Mouse (Mus musculus): Measurements from ENCODE around the gene Cbln3. TPM values are rescaled to one million over a fixed set of nuclear protein-coding genes. Genes with fewer than 3 reads are reported as not detected.
A peak's percentile ranks its signal among the peaks of the same experiment; 100 is the strongest.

Gene Cbln3
- polyA plus RNA-seq, 1 experiment = 0.21 TPM

GRCm38 (mm10) chr14:55834808-55835533, 49.2 kb downstream of the Cbln3 start:
- Histone ChIP-seq H3K4me3 (ENCODE audit: low read depth, low read length) (peak overlapping the region; percentile 2), H3K9ac (ENCODE audit: low read depth, poor library complexity, severe bottlenecking) (no peak overlapping the region), H3K9me3 (replicated peaks; ENCODE audit: control insufficient read depth, insufficient read depth, low read length, poor library complexity, severe bottlenecking) (no peaks in the 10 kb centered on the region), H3K4me1 (ENCODE audit: control insufficient read depth, insufficient read depth, low read length) (peaks cover 37% of the 10 kb centered on the region), H3K27me3 (ENCODE audit: control insufficient read depth, insufficient read depth, low read length, poor library complexity, severe bottlenecking) (no peaks in the 10 kb centered on the region), H3K27ac (ENCODE audit: insufficient read depth, low read length) (peak overlapping the region; percentile 84), H3K36me3 (ENCODE audit: control insufficient read depth, insufficient read depth, low read length, poor library complexity, severe bottlenecking) (no peaks in the 10 kb centered on the region)
- no peak for TF ChIP-seq POLR2A (IDR thresholded peaks at IDR 0.05; ENCODE audit: insufficient read depth, low read length)
- 0 out of 2 replicates have a peak, but pooled peaks have one; percentile 35 for TF ChIP-seq EP300 (IDR thresholded peaks at IDR 0.05; ENCODE audit: insufficient read depth, low read depth, low read length)

GRCm38 (mm10) chr14:55833126-55833525, 51.1 kb downstream of the Cbln3 start:
- H3K9ac ChIP-seq (ENCODE audit: low read depth, poor library complexity, severe bottlenecking) = no peak overlapping the region
- peaks cover 41% of the 10 kb centered on the region for H3K4me1 ChIP-seq (ENCODE audit: control insufficient read depth, insufficient read depth, low read length)
- no peaks in the 10 kb centered on the region for H3K9me3 ChIP-seq (replicated peaks; ENCODE audit: control insufficient read depth, insufficient read depth, low read length, poor library complexity, severe bottlenecking)
- no peaks in the 10 kb centered on the region for H3K36me3 ChIP-seq (ENCODE audit: control insufficient read depth, insufficient read depth, low read length, poor library complexity, severe bottlenecking)
- no peaks in the 10 kb centered on the region for H3K27me3 ChIP-seq (ENCODE audit: control insufficient read depth, insufficient read depth, low read length, poor library complexity, severe bottlenecking)
- no peak for TF ChIP-seq EP300 (IDR thresholded peaks at IDR 0.05; ENCODE audit: insufficient read depth, low read depth, low read length)
- no peak for TF ChIP-seq POLR2A (IDR thresholded peaks at IDR 0.05; ENCODE audit: insufficient read depth, low read length)
- no peak for TF ChIP-seq CTCF (IDR thresholded peaks at IDR 0.05; ENCODE audit: low read depth, low read length)
- 0 out of 2 replicates have a peak overlapping the region, but pooled peaks have one; percentile 15 for H3K27ac ChIP-seq (ENCODE audit: insufficient read depth, low read length)
- no peak overlapping the region for H3K4me3 ChIP-seq (ENCODE audit: low read depth, low read length)

DNA sequence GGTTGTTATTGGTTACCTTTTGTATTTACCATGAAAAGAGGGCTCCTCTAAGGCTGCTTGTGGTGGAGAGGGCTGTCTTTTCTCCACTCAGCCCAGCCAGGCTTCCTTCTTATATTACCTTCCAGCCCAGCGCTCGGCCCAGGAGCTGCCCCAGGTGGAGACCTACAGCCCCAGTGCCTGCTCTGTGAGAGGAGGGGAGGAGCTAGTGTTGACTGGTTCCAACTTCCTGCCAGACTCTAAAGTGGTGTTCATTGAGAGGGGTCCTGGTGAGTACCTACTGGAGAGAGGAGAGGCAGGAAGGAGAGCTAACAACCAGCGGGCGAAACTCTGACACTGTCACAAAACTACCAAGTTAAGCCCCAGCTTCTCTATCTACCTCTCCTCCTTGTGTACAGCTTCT, 53.9 kb downstream of the Cbln3 start:
- H3K4me1 ChIP-seq (ENCODE audit: control insufficient read depth, insufficient read depth, low read length) = peaks cover 41% of the 10 kb centered on the region
- no peak overlapping the region for H3K9ac ChIP-seq (ENCODE audit: low read depth, poor library complexity, severe bottlenecking)
- H3K36me3 ChIP-seq (ENCODE audit: control insufficient read depth, insufficient read depth, low read length, poor library complexity, severe bottlenecking) = peaks cover 2% of the 10 kb centered on the region; the same call in 1 of the 2 replicates
- no peak for TF ChIP-seq EP300 (IDR thresholded peaks at IDR 0.05; ENCODE audit: insufficient read depth, low read depth, low read length)
- TF ChIP-seq CTCF (IDR thresholded peaks at IDR 0.05; ENCODE audit: low read depth, low read length) = no peak
- TF ChIP-seq POLR2A (IDR thresholded peaks at IDR 0.05; ENCODE audit: insufficient read depth, low read length) = no peak
- H3K9me3 ChIP-seq (replicated peaks; ENCODE audit: control insufficient read depth, insufficient read depth, low read length, poor library complexity, severe bottlenecking) = no peaks in the 10 kb centered on the region
- peak overlapping the region; percentile 55 for H3K27ac ChIP-seq (ENCODE audit: insufficient read depth, low read length)
- no peak overlapping the region for H3K4me3 ChIP-seq (ENCODE audit: low read depth, low read length)
- no peaks in the 10 kb centered on the region for H3K27me3 ChIP-seq (ENCODE audit: control insufficient read depth, insufficient read depth, low read length, poor library complexity, severe bottlenecking)

DNA sequence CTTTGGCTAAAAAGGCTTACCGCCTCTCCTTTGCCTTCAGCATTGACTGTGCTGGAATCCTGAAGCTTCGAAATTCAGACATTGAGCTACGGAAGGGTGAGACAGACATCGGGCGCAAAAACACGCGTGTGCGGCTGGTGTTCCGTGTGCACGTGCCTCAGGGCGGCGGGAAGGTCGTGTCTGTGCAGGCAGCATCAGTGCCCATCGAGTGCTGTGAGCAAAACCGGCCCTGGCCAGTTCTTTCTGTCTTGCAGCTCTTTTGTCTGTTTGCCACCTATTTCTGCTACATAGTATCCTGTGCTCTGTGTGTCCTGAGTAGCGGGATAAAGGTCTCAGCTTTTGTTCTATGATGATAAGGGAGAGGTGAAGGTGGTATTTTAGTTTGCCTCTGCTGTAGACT, 54.3 kb downstream of the Cbln3 start:
- Histone ChIP-seq H3K27ac (ENCODE audit: insufficient read depth, low read length) (peak overlapping the region; percentile 55), H3K4me3 (ENCODE audit: low read depth, low read length) (no peak overlapping the region), H3K4me1 (ENCODE audit: control insufficient read depth, insufficient read depth, low read length) (peaks cover 40% of the 10 kb centered on the region), H3K9ac (ENCODE audit: low read depth, poor library complexity, severe bottlenecking) (no peak overlapping the region), H3K36me3 (ENCODE audit: control insufficient read depth, insufficient read depth, low read length, poor library complexity, severe bottlenecking) (peaks cover 2% of the 10 kb centered on the region; the same call in 1 of the 2 replicates), H3K9me3 (replicated peaks; ENCODE audit: control insufficient read depth, insufficient read depth, low read length, poor library complexity, severe bottlenecking) (no peaks in the 10 kb centered on the region), H3K27me3 (ENCODE audit: control insufficient read depth, insufficient read depth, low read length, poor library complexity, severe bottlenecking) (no peaks in the 10 kb centered on the region)
- TF ChIP-seq POLR2A (IDR thresholded peaks at IDR 0.05; ENCODE audit: insufficient read depth, low read length) (no peak), CTCF (IDR thresholded peaks at IDR 0.05; ENCODE audit: low read depth, low read length) (no peak), EP300 (IDR thresholded peaks at IDR 0.05; ENCODE audit: insufficient read depth, low read depth, low read length) (no peak)

Other genes starting within 250 kb of the Cbln3 start
- gene Ipo4, start 248.4 kb downstream of the Cbln3 start, polyA plus RNA-seq (2011; ENCODE audit: insufficient read depth, insufficient read length, low read depth, missing spikeins) = 69.4 and 88.5 TPM in 2 replicates
- 9.8 and 14.1 TPM in 2 replicates for gene Gm49378, start 246.5 kb downstream of the Cbln3 start, polyA plus RNA-seq (2011; ENCODE audit: insufficient read depth, insufficient read length, low read depth, missing spikeins)
- gene Tm9sf1, start 240.6 kb downstream of the Cbln3 start, polyA plus RNA-seq (2011; ENCODE audit: insufficient read depth, insufficient read length, low read depth, missing spikeins) = 22.7 and 25.1 TPM in 2 replicates
- gene Tssk4, start 234.2 kb downstream of the Cbln3 start, polyA plus RNA-seq (2011; ENCODE audit: insufficient read depth, insufficient read length, low read depth, missing spikeins) = not detected in 2 replicates
- 33.2 and 36.0 TPM in 2 replicates for gene Mdp1, start 223.9 kb downstream of the Cbln3 start, polyA plus RNA-seq (2011; ENCODE audit: insufficient read depth, insufficient read length, low read depth, missing spikeins)
- gene Gmpr2, start 212.5 kb downstream of the Cbln3 start, polyA plus RNA-seq (2011; ENCODE audit: insufficient read depth, insufficient read length, low read depth, missing spikeins) = 22.2 and 26.7 TPM in 2 replicates
- 229 and 241 TPM in 2 replicates for gene Nedd8, start 212.3 kb downstream of the Cbln3 start, polyA plus RNA-seq (2011; ENCODE audit: insufficient read depth, insufficient read length, low read depth, missing spikeins)
- 50.9 and 63.6 TPM in 2 replicates for gene Tinf2, start 202.6 kb downstream of the Cbln3 start, polyA plus RNA-seq (2011; ENCODE audit: insufficient read depth, insufficient read length, low read depth, missing spikeins)
- gene Tgm1, start 170.5 kb downstream of the Cbln3 start, polyA plus RNA-seq (2011; ENCODE audit: insufficient read depth, insufficient read length, low read depth, missing spikeins) = 24.3 and 26.9 TPM in 2 replicates
- 39.6 and 42.5 TPM in 2 replicates for gene Rabggta, start 162.1 kb downstream of the Cbln3 start, polyA plus RNA-seq (2011; ENCODE audit: insufficient read depth, insufficient read length, low read depth, missing spikeins)
- 34.7 and 38.9 TPM in 2 replicates for gene Dhrs1, start 138.7 kb downstream of the Cbln3 start, polyA plus RNA-seq (2011; ENCODE audit: insufficient read depth, insufficient read length, low read depth, missing spikeins)
- 56.2 and 59.8 TPM in 2 replicates for gene Nop9, start 138.7 kb downstream of the Cbln3 start, polyA plus RNA-seq (2011; ENCODE audit: insufficient read depth, insufficient read length, low read depth, missing spikeins)
- not detected in 2 replicates for gene Cideb, start 125.9 kb downstream of the Cbln3 start, polyA plus RNA-seq (2011; ENCODE audit: insufficient read depth, insufficient read length, low read depth, missing spikeins)
- gene Ltb4r2, start 123.0 kb downstream of the Cbln3 start, polyA plus RNA-seq (2011; ENCODE audit: insufficient read depth, insufficient read length, low read depth, missing spikeins) = 5.3 and 6.8 TPM in 2 replicates
- 2.6 and 3.0 TPM in 2 replicates for gene Ltb4r1, start 118.4 kb downstream of the Cbln3 start, polyA plus RNA-seq (2011; ENCODE audit: insufficient read depth, insufficient read length, low read depth, missing spikeins)
- gene Adcy4, start 100.3 kb downstream of the Cbln3 start, polyA plus RNA-seq (2011; ENCODE audit: insufficient read depth, insufficient read length, low read depth, missing spikeins) = 0.30 and 1.2 TPM in 2 replicates
- gene Ripk3, start 95.5 kb downstream of the Cbln3 start, polyA plus RNA-seq (2011; ENCODE audit: insufficient read depth, insufficient read length, low read depth, missing spikeins) = 11.0 and 16.4 TPM in 2 replicates
- gene Nfatc4, start 61.2 kb downstream of the Cbln3 start, polyA plus RNA-seq (2011; ENCODE audit: insufficient read depth, insufficient read length, low read depth, missing spikeins) = 57.0 and 57.7 TPM in 2 replicates
- 21.5 and 24.6 TPM in 2 replicates for gene Nynrin, start 30.4 kb downstream of the Cbln3 start, polyA plus RNA-seq (2011; ENCODE audit: insufficient read depth, insufficient read length, low read depth, missing spikeins)
- gene Khnyn, start 555 bp upstream of the Cbln3 start, polyA plus RNA-seq (2011; ENCODE audit: insufficient read depth, insufficient read length, low read depth, missing spikeins) = 29.8 and 30.9 TPM in 2 replicates
- gene Sdr39u1, start 15.9 kb upstream of the Cbln3 start, polyA plus RNA-seq (2011; ENCODE audit: insufficient read depth, insufficient read length, low read depth, missing spikeins) = 7.9 and 13.2 TPM in 2 replicates
- not detected in 2 replicates for gene Cma1, start 60.3 kb upstream of the Cbln3 start, polyA plus RNA-seq (2011; ENCODE audit: insufficient read depth, insufficient read length, low read depth, missing spikeins)
- gene Cma2, start 66.6 kb upstream of the Cbln3 start, polyA plus RNA-seq (2011; ENCODE audit: insufficient read depth, insufficient read length, low read depth, missing spikeins) = not detected in 2 replicates
- gene Mcpt1, start 133.6 kb upstream of the Cbln3 start, polyA plus RNA-seq (2011; ENCODE audit: insufficient read depth, insufficient read length, low read depth, missing spikeins) = not detected in 2 replicates
- gene Mcpt9, start 146.1 kb upstream of the Cbln3 start, polyA plus RNA-seq (2011; ENCODE audit: insufficient read depth, insufficient read length, low read depth, missing spikeins) = not detected in 2 replicates
- not detected in 2 replicates for gene Mcpt2, start 157.6 kb upstream of the Cbln3 start, polyA plus RNA-seq (2011; ENCODE audit: insufficient read depth, insufficient read length, low read depth, missing spikeins)
- gene Mcpt4, start 177.9 kb upstream of the Cbln3 start, polyA plus RNA-seq (2011; ENCODE audit: insufficient read depth, insufficient read length, low read depth, missing spikeins) = not detected in 2 replicates
- not detected in 2 replicates for gene Mcpt8, start 200.9 kb upstream of the Cbln3 start, polyA plus RNA-seq (2011; ENCODE audit: insufficient read depth, insufficient read length, low read depth, missing spikeins)
- gene Ctsg, start 218.2 kb upstream of the Cbln3 start, polyA plus RNA-seq (2011; ENCODE audit: insufficient read depth, insufficient read length, low read depth, missing spikeins) = not detected in 2 replicates
- gene Gzme, start 236.2 kb upstream of the Cbln3 start, polyA plus RNA-seq (2011; ENCODE audit: insufficient read depth, insufficient read length, low read depth, missing spikeins) = not detected in 2 replicates
- not detected in 2 replicates for gene Gzmd, start 248.2 kb upstream of the Cbln3 start, polyA plus RNA-seq (2011; ENCODE audit: insufficient read depth, insufficient read length, low read depth, missing spikeins)

Data from ES-Bruce4 (cell line).